Comparison of ENCODE assay signal across 8 mouse cellular contexts in the genomic region with DNA sequence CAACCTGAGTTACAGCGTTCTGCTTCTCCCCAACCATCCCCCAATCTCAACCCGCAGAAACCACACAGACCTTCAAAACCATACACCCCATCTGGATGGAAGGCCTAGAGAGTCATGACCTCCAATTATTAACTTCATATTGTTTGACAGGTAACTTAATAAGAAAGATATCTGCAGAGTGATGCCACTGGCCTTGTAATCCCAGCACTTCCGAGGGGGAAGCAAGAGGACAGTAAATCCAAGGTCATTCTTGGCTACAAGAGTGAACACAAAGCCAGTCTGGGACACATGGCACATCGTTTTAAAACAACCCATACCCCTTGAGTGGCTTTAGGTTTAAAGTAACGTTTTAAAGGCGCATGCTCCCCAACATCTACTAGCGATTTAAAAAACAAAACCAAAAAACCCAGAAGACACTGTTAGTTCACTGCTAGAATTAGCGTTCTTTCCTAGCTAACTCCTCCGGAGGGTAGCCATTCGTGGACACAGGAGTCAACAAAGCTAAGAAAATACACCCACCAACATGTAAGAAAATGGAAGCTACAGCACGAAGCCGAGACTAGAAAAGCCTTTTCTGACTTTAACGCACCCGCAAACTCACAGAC. TPM values are rescaled to one million over a fixed set of nuclear protein-coding genes. Genes with fewer than 3 reads are reported as not detected.
DNase-seq lines count a peak whose midpoint lies in the region; ATAC-seq and TF ChIP-seq lines count a peak whose summit lies in the region.

No protein-coding gene starts in this region.

- peak overlapping the region; percentile 56 for H3K4me2 ChIP-seq in intestine, embryonic 16.5 days (ENCODE audit: low read depth, low read length)
- peak overlapping the region; percentile 58 for H3K4me2 ChIP-seq in midbrain, postnatal 0 days (ENCODE audit: low read depth, low read length, poor library complexity, severe bottlenecking)

- no peak for TF ChIP-seq POLR2A in thymus, adult 2 months (IDR thresholded peaks at IDR 0.05; ENCODE audit: control insufficient read depth, extremely low read depth, insufficient read depth, low read length, poor library complexity)

- H3K4me3 ChIP-seq in thymus, adult 2 months (ENCODE audit: control insufficient read depth, insufficient read depth, low read length) = peak overlapping the region; percentile 37
- H3K4me3 ChIP-seq in intestine, embryonic 16.5 days (ENCODE audit: low read length) = peak overlapping the region; percentile 97
- peak overlapping the region; percentile 89 for H3K4me3 ChIP-seq in midbrain, postnatal 0 days (ENCODE audit: low read depth, low read length)

- H3K27ac ChIP-seq in thymus, adult 2 months (ENCODE audit: control insufficient read depth, insufficient read depth, low read length) = no peak overlapping the region; the same call in 1 of the 2 replicates
- peak overlapping the region; percentile 83 for H3K27ac ChIP-seq in intestine, embryonic 16.5 days (ENCODE audit: low read length)
- H3K27ac ChIP-seq in midbrain, postnatal 0 days (ENCODE audit: low read depth, low read length) = peak overlapping the region; percentile 79

- H3K9ac ChIP-seq in intestine, embryonic 16.5 days (ENCODE audit: low read depth, low read length) = peak overlapping the region; percentile 67
- H3K9ac ChIP-seq in midbrain, postnatal 0 days (replicated peaks; ENCODE audit: low read length, poor library complexity, severe bottlenecking) = peak overlapping the region; percentile 63

- H3K36me3 ChIP-seq in thymus, adult 2 months (ENCODE audit: control insufficient read depth, insufficient read depth, low read length) = no peaks in the 10 kb centered on the region
- no peaks in the 10 kb centered on the region for H3K36me3 ChIP-seq in intestine, embryonic 16.5 days (ENCODE audit: control insufficient read depth, insufficient read depth, low read length)
- no peaks in the 10 kb centered on the region for H3K36me3 ChIP-seq in midbrain, postnatal 0 days (ENCODE audit: insufficient read depth, low read length)

- no peaks in the 10 kb centered on the region for H3K9me3 ChIP-seq in intestine, embryonic 16.5 days (ENCODE audit: control insufficient read depth, low read length)
- no peaks in the 10 kb centered on the region for H3K9me3 ChIP-seq in midbrain, postnatal 0 days (ENCODE audit: low read length)

- peaks cover 4% of the 10 kb centered on the region for H3K4me1 ChIP-seq in thymus, adult 2 months (replicated peaks; ENCODE audit: control insufficient read depth, insufficient read depth, low read length)
- H3K4me1 ChIP-seq in intestine, embryonic 16.5 days (ENCODE audit: control insufficient read depth, insufficient read depth, low read length) = peaks cover 8% of the 10 kb centered on the region
- no peaks in the 10 kb centered on the region; the same call in 1 of the 2 replicates for H3K4me1 ChIP-seq in midbrain, postnatal 0 days (ENCODE audit: insufficient read depth, low read length)

- under 1% methylated on average over 14 of the region's 14 CpGs for WGBS in thymus, adult 2 months
- WGBS in intestine, embryonic 16.5 days = under 1% methylated on average over 14 of the region's 14 CpGs
- under 1% methylated on average over 14 of the region's 14 CpGs for whole genome bisulfite sequencing in midbrain, postnatal 0 days

- ATAC-seq in intestine, embryonic 16.5 days = peak; percentile 48
- ATAC-seq in midbrain, postnatal 0 days (ENCODE audit: low FRiP score) = peak; percentile 29; the same call in 1 of the 2 replicates

- DNase-seq in adrenal gland, postnatal 10 days = peak; percentile 28
- no peak for DNase-seq in adrenal gland, adult 2 months
- DNase-seq in thymus, adult 2 months = peak; percentile 21
- DNase-seq in thymus, postnatal 0 days (ENCODE audit: low spot score) = no peak
- DNase-seq in midbrain, postnatal 0 days (ENCODE audit: low spot score) = peak; percentile 6
- no peak for DNase-seq in ovary, postnatal 10 days (ENCODE audit: low spot score)
- DNase-seq in urinary bladder, postnatal 10 days (ENCODE audit: low spot score) = no peak

- no peaks in the 10 kb centered on the region for H3K27me3 ChIP-seq in thymus, adult 2 months (ENCODE audit: control insufficient read depth, insufficient read depth, low read length)
- H3K27me3 ChIP-seq in intestine, embryonic 16.5 days (replicated peaks; ENCODE audit: control insufficient read depth, insufficient read depth, low read length) = no peaks in the 10 kb centered on the region
- H3K27me3 ChIP-seq in midbrain, postnatal 0 days (ENCODE audit: insufficient read depth, low read length) = no peaks in the 10 kb centered on the region

- no peak for TF ChIP-seq CTCF in thymus, adult 2 months (IDR thresholded peaks at IDR 0.05; ENCODE audit: borderline replicate concordance, control insufficient read depth, extremely low read depth, insufficient read depth, low read length, poor library complexity)
- TF ChIP-seq CTCF in midbrain, postnatal 0 days (IDR thresholded peaks at IDR 0.05) = no peak

RNA-seq across cellular contexts. Expression of a gene that starts 0.7 kb away (rescaled TPM):
- total RNA-seq in adrenal gland, postnatal 10 days (2021) = 10 to 100 TPM; 35.5 to 48.1 TPM
- total RNA-seq in adrenal gland, adult 2 months (2021) = 10 to 100 TPM; 30.9 to 47.7 TPM
- polyA plus RNA-seq in adrenal gland, adult 2 months (2012; rRNA removed) = 8.9 and 9.4 TPM in 2 replicates
- 46.8 and 50.0 TPM in 2 replicates for polyA plus RNA-seq in thymus, adult 2 months (2012; rRNA removed)
- 40.4 and 59.7 TPM in 2 replicates for polyA plus RNA-seq in thymus, postnatal 0 days (2015; fragmentation: Nextera tagmentation; extraction: Ambion mirVana)
- polyA plus RNA-seq in intestine, embryonic 16.5 days (2015; fragmentation: Nextera tagmentation; extraction: Ambion mirVana) = 47.8 and 51.5 TPM in 2 replicates
- 30.3 and 45.9 TPM in 2 replicates for total RNA-seq in midbrain, postnatal 0 days (2014; rRNA removed)
- 26.2 and 31.0 TPM in 2 replicates for polyA plus RNA-seq in midbrain, postnatal 0 days (2015; fragmentation: Nextera tagmentation; extraction: Ambion mirVana)

RNA-seq across cellular contexts. Expression of a gene that starts 44.1 kb away (rescaled TPM):
- total RNA-seq in adrenal gland, postnatal 10 days (2021) = under 1 TPM; 0.15 to 0.45 TPM
- under 1 TPM in 1 of 2 experiments, not detected in 1; 0.17 TPM for total RNA-seq in adrenal gland, adult 2 months (2021)
- not detected in 2 replicates for polyA plus RNA-seq in adrenal gland, adult 2 months (2012; rRNA removed)
- 0.03 TPM in 1 of 2 replicates, not detected in the other for polyA plus RNA-seq in thymus, adult 2 months (2012; rRNA removed)
- not detected in 2 replicates for polyA plus RNA-seq in thymus, postnatal 0 days (2015; fragmentation: Nextera tagmentation; extraction: Ambion mirVana)
- polyA plus RNA-seq in intestine, embryonic 16.5 days (2015; fragmentation: Nextera tagmentation; extraction: Ambion mirVana) = 0.12 and 0.17 TPM in 2 replicates
- not detected in 2 replicates for total RNA-seq in midbrain, postnatal 0 days (2014; rRNA removed)
- 0.16 TPM in 1 of 2 replicates, not detected in the other for polyA plus RNA-seq in midbrain, postnatal 0 days (2015; fragmentation: Nextera tagmentation; extraction: Ambion mirVana)

Comparison
In these comparisons a context has a peak if more than half of its experiments do, and no peak if none do; other contexts are left out.
1. DNase-seq: peak in adrenal gland, postnatal 10 days (single experiment), thymus, adult 2 months (single experiment) and midbrain, postnatal 0 days (single experiment); none in adrenal gland, adult 2 months (single experiment), thymus, postnatal 0 days (single experiment), ovary, postnatal 10 days (single experiment) and urinary bladder, postnatal 10 days (single experiment).
2. H3K4me3 ChIP-seq: peak in every context shown above with its lines; median percentile 97 in intestine, embryonic 16.5 days; 89 in midbrain, postnatal 0 days; 37 in thymus, adult 2 months.